Mouse (Mus musculus) embryonic facial prominence, embryonic 12.5 days (tissue): ENCODE measurements around the gene Supt6. TPM values are rescaled to one million over a fixed set of nuclear protein-coding genes. Genes with fewer than 3 reads are reported as not detected.
A peak's percentile ranks its signal among the peaks of the same experiment; 100 is the strongest.
"Not testable (repeated sequence)": the region's sequence is repeated elsewhere in the genome, so short reads cannot be mapped to it uniquely, and the experiment has no call there.

Experiments
- ATAC-seq: fragments of 200-750 bp; cut with Nextera tagmentation; 2 replicates; pipeline ENCODE4 v1.8.0; 2017; ENCODE audit not compliant: insufficient number of reproducible peaks, insufficient read depth, low FRiP score, low TSS enrichment
- H3K27ac ChIP-seq: fragments of 300-500 bp; sonication (generic); 2 replicates; pipeline ENCODE4 v1.5.1; 2016; ENCODE audit warnings: mild to moderate bottlenecking
- H3K27me3 ChIP-seq: fragments of 300-500 bp; sonication (generic); 2 replicates; pipeline ENCODE4 v1.6.1; 2016; ENCODE audit warnings: mild to moderate bottlenecking, moderate library complexity
- H3K36me3 ChIP-seq: fragments of 300-500 bp; sonication (generic); 2 replicates; pipeline ENCODE4 v1.6.1; 2016; ENCODE audit warnings: mild to moderate bottlenecking
- H3K4me1 ChIP-seq: fragments of 300-500 bp; sonication (generic); 2 replicates; pipeline ENCODE4 v1.6.1; 2016
- H3K4me2 ChIP-seq: fragments of 300-500 bp; sonication (generic); replicated peaks from 2 replicates; pipeline ENCODE4 v1.6.1; 2016; ENCODE audit warnings: mild to moderate bottlenecking, moderate library complexity
- H3K4me3 ChIP-seq: fragments of 300-500 bp; sonication (generic); 2 replicates; pipeline ENCODE4 v1.5.1; 2016; ENCODE audit warnings: mild to moderate bottlenecking
- H3K9ac ChIP-seq: fragments of 300-500 bp; sonication (generic); 2 replicates; pipeline ENCODE4 v1.6.1; 2016; ENCODE audit warnings: mild to moderate bottlenecking, moderate library complexity
- H3K9me3 ChIP-seq: fragments of 300-500 bp; sonication (generic); 2 replicates; pipeline ENCODE4 v1.6.1; 2016; ENCODE audit warnings: mild to moderate bottlenecking, moderate library complexity
- WGBS: fragments of 180-500 bp; shearing (Covaris S2); methylation state at CpG from one replicate; pipeline ENCODE4 v1.1.7; 2016; 5-methylcytosine and 5-hydroxymethylcytosine counted together
- polyA plus RNA-seq: library from polyadenylated mRNA; unstranded; fragments of >200 nt; fragmentation: Nextera tagmentation; extraction: Ambion mirVana; gene quantifications from 2 replicates; pipeline ENCODE4 v1.2.1, GENCODE M21; 2016

The Supt6 gene
- polyA plus RNA-seq, 1 experiment from 2014 or later: 37.8 TPM

GRCm38 (mm10) chr11:78190041-78190440, 55.7 kb downstream of the Supt6 start:
- Histone ChIP-seq H3K4me2 (peak overlapping the region; percentile 51), H3K27me3 (no peaks in the 10 kb centered on the region), H3K4me1 (peaks cover 12% of the 10 kb centered on the region), H3K9me3 (no peaks in the 10 kb centered on the region), H3K9ac (peak overlapping the region; percentile 92), H3K4me3 (peak overlapping the region; percentile 81), H3K36me3 (peaks cover 24% of the 10 kb centered on the region), H3K27ac (peak overlapping the region; percentile 100)
- 55% methylated on average over 6 of the region's 6 CpGs for WGBS
- no peak for ATAC-seq

GRCm38 (mm10) chr11:78189234-78190040, 56.4 kb downstream of the Supt6 start:
- peak overlapping the region; percentile 51 for H3K4me2 ChIP-seq
- peak overlapping the region; percentile 100 for H3K27ac ChIP-seq
- peaks cover 24% of the 10 kb centered on the region for H3K36me3 ChIP-seq
- no peaks in the 10 kb centered on the region for H3K9me3 ChIP-seq
- peaks cover 10% of the 10 kb centered on the region for H3K4me1 ChIP-seq
- peak; percentile 81 for ATAC-seq
- WGBS: 0% methylated on average over 42 of the region's 42 CpGs
- H3K27me3 ChIP-seq: no peaks in the 10 kb centered on the region
- peak overlapping the region; percentile 81 for H3K4me3 ChIP-seq
- H3K9ac ChIP-seq: peak overlapping the region; percentile 92

- peaks cover 10% of the 10 kb centered on the region for H3K4me1 ChIP-seq
- whole genome bisulfite sequencing: under 1% methylated on average over 72 of the region's 80 CpGs
- peak within 1 kb of the TSS; percentile 92 for H3K9ac ChIP-seq
- H3K27me3 ChIP-seq: no peaks in the 10 kb centered on the region
- ATAC-seq: peak; percentile 89
- H3K4me2 ChIP-seq: peak within 1 kb of the TSS; percentile 51
- H3K9me3 ChIP-seq: no peaks in the 10 kb centered on the region
- peak within 1 kb of the TSS; percentile 81 for H3K4me3 ChIP-seq
- H3K36me3 ChIP-seq: peaks cover 24% of the 10 kb centered on the region
- H3K27ac ChIP-seq: peak within 1 kb of the TSS; percentile 100
These were observed 57.2 kb downstream of the Supt6 start, which contains the start of gene Rab34 for GRCm38 (mm10) chr11:78188331-78189233. Gene Rab34, plus strand, starts transcription at chr11:78188430.

- peaks cover 24% of the 10 kb centered on the region for H3K36me3 ChIP-seq
- not testable (repeated sequence) for H3K9ac ChIP-seq, H3K27ac ChIP-seq, H3K27me3 ChIP-seq, H3K9me3 ChIP-seq, H3K4me2 ChIP-seq, ATAC-seq, H3K4me3 ChIP-seq
- WGBS: 91% methylated on average over 6 of the region's 6 CpGs
- peaks cover 29% of the 10 kb centered on the region for H3K4me1 ChIP-seq
These were observed 61.1 kb downstream of the Supt6 start for GRCm38 (mm10) chr11:78184702-78185101.

GRCm38 (mm10) chr11:78183884-78184514, 61.8 kb downstream of the Supt6 start:
- Histone ChIP-seq H3K36me3 (peaks cover 26% of the 10 kb centered on the region), H3K27me3 (no peaks in the 10 kb centered on the region), H3K9ac (peak overlapping the region; percentile 44; the same call in 1 of the 2 replicates), H3K9me3 (no peaks in the 10 kb centered on the region), H3K27ac (peak overlapping the region; percentile 46; the same call in 1 of the 2 replicates), H3K4me3 (peak overlapping the region; percentile 90; the same call in 1 of the 2 replicates), H3K4me1 (peaks cover 35% of the 10 kb centered on the region), H3K4me2 (peak overlapping the region; percentile 40)
- ATAC-seq: no peak
- WGBS: 49% methylated on average over 10 of the region's 10 CpGs

- under 1% methylated on average over 38 of the region's 38 CpGs for WGBS
These were observed 62.6 kb downstream of the Supt6 start, which contains the start of gene Rpl23a for GRCm38 (mm10) chr11:78182961-78183844. Gene Rpl23a, minus strand, starts transcription at chr11:78183584.

GRCm38 (mm10) chr11:78182450-78182849, 63.3 kb downstream of the Supt6 start:
- peak overlapping the region; percentile 97 for H3K27ac ChIP-seq
- H3K9me3 ChIP-seq: no peaks in the 10 kb centered on the region
- peak overlapping the region; percentile 84 for H3K4me2 ChIP-seq
- WGBS: 10% methylated on average over 7 of the region's 7 CpGs
- H3K4me1 ChIP-seq: peaks cover 40% of the 10 kb centered on the region
- no peak for ATAC-seq
- H3K36me3 ChIP-seq: peaks cover 26% of the 10 kb centered on the region
- peak overlapping the region; percentile 93 for H3K9ac ChIP-seq
- H3K27me3 ChIP-seq: no peaks in the 10 kb centered on the region
- peak overlapping the region; percentile 90 for H3K4me3 ChIP-seq

More at GRCm38 (mm10) chr11:78182961-78183844, 62.6 kb downstream of the Supt6 start, which contains the start of gene Rpl23a:
- Histone ChIP-seq H3K27me3 (no peaks in the 10 kb centered on the region), H3K4me2 (peak within 1 kb of the TSS; percentile 84), H3K4me3 (peak within 1 kb of the TSS; percentile 90), H3K27ac (peak within 1 kb of the TSS; percentile 97), H3K4me1 (peaks cover 38% of the 10 kb centered on the region), H3K9ac (peak within 1 kb of the TSS; percentile 93), H3K9me3 (no peaks in the 10 kb centered on the region), H3K36me3 (peaks cover 26% of the 10 kb centered on the region)
- ATAC-seq: peak; percentile 83

- 38% methylated on average over 2 of the region's 2 CpGs for WGBS
- Histone ChIP-seq H3K9me3 (no peaks in the 10 kb centered on the region), H3K9ac (peak overlapping the region; percentile 93), H3K36me3 (peaks cover 26% of the 10 kb centered on the region), H3K27me3 (no peaks in the 10 kb centered on the region), H3K4me3 (peak overlapping the region; percentile 90), H3K4me2 (peak overlapping the region; percentile 84), H3K4me1 (peaks cover 44% of the 10 kb centered on the region), H3K27ac (no peak overlapping the region)
- ATAC-seq: no peak
These were observed 63.9 kb downstream of the Supt6 start for GRCm38 (mm10) chr11:78181830-78182357.

- Histone ChIP-seq H3K4me2 (peak overlapping the region; percentile 88), H3K27me3 (no peaks in the 10 kb centered on the region), H3K4me1 (peaks cover 44% of the 10 kb centered on the region), H3K9ac (peak overlapping the region; percentile 33; the same call in 1 of the 2 replicates), H3K9me3 (no peaks in the 10 kb centered on the region), H3K4me3 (peak overlapping the region; percentile 49; the same call in 1 of the 2 replicates), H3K36me3 (peaks cover 26% of the 10 kb centered on the region), H3K27ac (peak overlapping the region; percentile 97; the same call in 1 of the 2 replicates)
- ATAC-seq: no peak
- 75% methylated on average over 6 of the region's 6 CpGs for WGBS
These were observed 65.6 kb downstream of the Supt6 start for GRCm38 (mm10) chr11:78180081-78180761.
